25 mouse cellular contexts compared by ENCODE assay signal in genomic region chr1:127731086-127731485, GRCm38 (mm10). TPM values are rescaled to one million over a fixed set of nuclear protein-coding genes. Genes with fewer than 3 reads are reported as not detected.
"Had no signal": no experiment of that assay in that cellular context is flagged by ENCODE, and none has a peak within 500 bp of the region (broad histone marks: within the 10 kb centered on the region; RNA-seq: fewer than 3 reads in every experiment).

No protein-coding gene starts in this region.

- DNase-seq: kidney, postnatal 14 days; layer of hippocampus, postnatal 36 days; liver, embryonic 13.5 days; lung, postnatal 14 days; retina, postnatal 1 day; right cerebral cortex, postnatal 25 days; spleen, adult 18-20 months; thymus, postnatal 25 days had no signal

- H3K36me3 ChIP-seq: kidney, embryonic 15.5 days; liver, embryonic 13.5 days; lung, embryonic 15.5 days; midbrain, embryonic 10.5 days; midbrain, embryonic 13.5 days; neural tube, embryonic 13.5 days; stomach, embryonic 15.5 days had no signal

- H3K4me3 ChIP-seq: kidney, embryonic 15.5 days; left cerebral cortex, adult 2 months; liver, embryonic 13.5 days; lung, embryonic 15.5 days; megakaryocyte, embryonic 14.5 days; midbrain, embryonic 10.5 days; midbrain, embryonic 13.5 days; myocyte; neural tube, embryonic 13.5 days; stomach, embryonic 15.5 days had no signal

- H3K27me3 ChIP-seq: kidney, embryonic 15.5 days; liver, embryonic 13.5 days; lung, embryonic 15.5 days; midbrain, embryonic 13.5 days; neural tube, embryonic 13.5 days; stomach, embryonic 15.5 days had no signal

- ATAC-seq: hindbrain, postnatal 0 days; inflammation-experienced regulatory T-cells, adult 6 months; intestine, embryonic 16.5 days; midbrain, embryonic 13.5 days; midbrain, embryonic 16.5 days had no signal

- H3K9me3 ChIP-seq: kidney, embryonic 15.5 days; liver, embryonic 13.5 days; lung, embryonic 15.5 days; midbrain, embryonic 13.5 days; stomach, embryonic 15.5 days had no signal

- H3K4me2 ChIP-seq: kidney, embryonic 15.5 days; liver, embryonic 13.5 days; lung, embryonic 15.5 days; midbrain, embryonic 13.5 days; neural tube, embryonic 13.5 days; stomach, embryonic 15.5 days had no signal

- H3K27ac ChIP-seq: hindbrain, postnatal 0 days; kidney, embryonic 15.5 days; left cerebral cortex, adult 2 months; liver, embryonic 13.5 days; lung, embryonic 15.5 days; midbrain, embryonic 10.5 days; midbrain, embryonic 13.5 days; neural tube, embryonic 13.5 days; stomach, embryonic 15.5 days had no signal

- H3K4me1 ChIP-seq: kidney, embryonic 15.5 days; liver, embryonic 13.5 days; midbrain, embryonic 13.5 days; neural tube, embryonic 13.5 days; stomach, embryonic 15.5 days had no signal

- H3K9ac ChIP-seq: kidney, embryonic 15.5 days; liver, embryonic 13.5 days; lung, embryonic 15.5 days; midbrain, embryonic 13.5 days; neural tube, embryonic 13.5 days; stomach, embryonic 15.5 days had no signal

RNA-seq across cellular contexts. Expression of gene Acmsd, which starts 1.9 kb away (rescaled TPM):
- total RNA-seq: hindbrain, postnatal 0 days; layer of hippocampus, adult 8-10 months; layer of hippocampus, postnatal 10 days; layer of hippocampus, postnatal 36 days; left cerebral cortex, adult 2 months; left cerebral cortex, postnatal 36 days had no signal
- polyA plus RNA-seq: hindbrain, postnatal 0 days; inflammation-experienced regulatory T-cells, adult 6 months; midbrain, embryonic 16.5 days; myocyte; thymus, postnatal 0 days had no signal

RNA-seq across cellular contexts. Expression of gene Tmem163, which starts 51.7 kb away (rescaled TPM):
- polyA plus RNA-seq: myocyte had no signal
